Mouse (Mus musculus) neural tube, embryonic 11.5 days (tissue): ENCODE measurements at regions not wholly inside any gene's neighbourhood (a gene's known extent, or its start where the extent isn't known, plus 50 kb on each side); places are given as distances from the start of the nearest gene placed in this dataset.

ENCODE experiments used
- ATAC-seq: fragments of 200-750 bp; cut with Nextera tagmentation; 2 replicates; pipeline ENCODE4 v1.8.0; 2017; ENCODE audit warnings: moderate number of reproducible peaks, mild to moderate bottlenecking, moderate TSS enrichment, moderate library complexity; ENCODE audit not compliant: insufficient read depth, low FRiP score, low TSS enrichment
- DNase-seq: peaks from one replicate; pipeline ENCODE4 v3.0.0-alpha.2; 2015; ENCODE audit warnings: low spot score
- H3K27ac ChIP-seq: fragments of 300-500 bp; sonication (generic); 2 replicates; pipeline ENCODE4 v1.5.1; 2014; ENCODE audit warnings: low read depth, mild to moderate bottlenecking, low read length
- H3K27me3 ChIP-seq: fragments of 300-500 bp; sonication (generic); 2 replicates; pipeline ENCODE4 v1.6.1; 2014; ENCODE audit warnings: mild to moderate bottlenecking, low read length, mixed read lengths; ENCODE audit not compliant: control insufficient read depth, insufficient read depth
- H3K36me3 ChIP-seq: fragments of 300-500 bp; sonication (generic); 2 replicates; pipeline ENCODE4 v1.6.1; 2014; ENCODE audit warnings: mild to moderate bottlenecking, low read length, moderate library complexity, mixed read lengths; ENCODE audit not compliant: control insufficient read depth, insufficient read depth
- H3K4me1 ChIP-seq: fragments of 300-500 bp; sonication (generic); 2 replicates; pipeline ENCODE4 v1.6.1; 2014; ENCODE audit warnings: low read length, mixed read lengths; ENCODE audit not compliant: control insufficient read depth, insufficient read depth
- H3K4me2 ChIP-seq: fragments of 300-500 bp; sonication (generic); 2 replicates; pipeline ENCODE4 v1.6.1; 2014; ENCODE audit warnings: low read depth, mild to moderate bottlenecking, moderate library complexity
- H3K4me3 ChIP-seq: fragments of 300-500 bp; sonication (generic); 2 replicates; pipeline ENCODE4 v1.5.1; 2014; ENCODE audit warnings: low read depth, low read length
- H3K9ac ChIP-seq: fragments of 300-500 bp; sonication (generic); 2 replicates; pipeline ENCODE4 v1.6.1; 2014; ENCODE audit warnings: mild to moderate bottlenecking, low read length
- H3K9me3 ChIP-seq: fragments of 300-500 bp; sonication (generic); 2 replicates; pipeline ENCODE4 v1.6.1; 2016; ENCODE audit warnings: low read length; ENCODE audit not compliant: control insufficient read depth
- WGBS: fragments of 180-500 bp; shearing (Covaris S2); extraction: QIAGEN DNeasy Blood & Tissue Kit; methylation state at CpG from one replicate; pipeline ENCODE4 v1.1.7; 2014; 5-methylcytosine and 5-hydroxymethylcytosine counted together

DNA sequence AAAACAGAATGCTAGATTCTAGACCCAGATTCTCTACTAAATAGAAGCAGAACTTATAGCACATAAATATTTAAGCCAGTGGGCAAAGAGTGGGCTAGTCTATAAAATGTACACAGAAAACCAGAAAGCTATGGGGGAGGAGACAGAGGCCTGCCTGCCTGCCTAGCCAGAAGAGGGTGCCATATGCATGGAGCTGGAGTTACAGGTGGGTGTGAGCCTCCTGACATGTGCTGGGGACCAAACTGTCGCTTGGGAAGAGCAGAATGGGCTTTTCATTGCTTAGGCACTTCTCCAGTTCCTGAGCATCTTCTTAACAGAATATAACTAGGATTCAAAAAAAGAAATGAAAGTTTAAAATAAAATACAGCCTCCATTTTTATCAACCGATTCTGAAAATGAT is 200.8 kb downstream of the Rap2a start:
- DNase-seq (no peak), ATAC-seq (no peak)
- no peak overlapping the region for H3K9ac ChIP-seq
- no peak overlapping the region for H3K4me2 ChIP-seq
- no peak overlapping the region for H3K4me3 ChIP-seq
- no peaks in the 10 kb centered on the region for H3K9me3 ChIP-seq
- no peaks in the 10 kb centered on the region for H3K4me1 ChIP-seq
- 68% methylated on average over 2 of the region's 2 CpGs for WGBS
- H3K36me3 ChIP-seq: no peaks in the 10 kb centered on the region
- no peak overlapping the region for H3K27ac ChIP-seq
- no peaks in the 10 kb centered on the region for H3K27me3 ChIP-seq

DNA sequence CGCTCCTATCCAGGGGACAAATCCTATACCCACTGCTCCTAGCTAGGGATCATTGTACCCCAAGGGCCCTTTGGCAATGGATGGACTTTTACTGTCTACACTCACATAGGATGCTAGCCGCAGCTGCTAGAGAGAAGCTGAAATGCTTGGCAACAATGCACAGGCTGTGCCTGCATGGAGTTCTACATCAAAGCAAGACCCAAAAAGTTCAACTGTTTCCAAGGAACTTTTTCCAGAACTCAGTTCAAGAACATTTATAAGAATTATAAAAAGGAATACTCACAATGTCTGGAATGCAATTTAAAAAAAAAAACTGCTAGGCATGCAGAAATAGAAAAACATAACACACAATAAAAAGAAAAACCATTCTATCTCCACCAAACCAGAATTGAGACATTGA is 202.0 kb downstream of the Rap2a start:
- Histone ChIP-seq H3K36me3 (no peaks in the 10 kb centered on the region), H3K4me2 (no peak overlapping the region), H3K4me3 (no peak overlapping the region), H3K27me3 (no peaks in the 10 kb centered on the region), H3K4me1 (no peaks in the 10 kb centered on the region), H3K9me3 (no peaks in the 10 kb centered on the region), H3K9ac (no peak overlapping the region), H3K27ac (no peak overlapping the region)
- ATAC-seq: no peak
- DNase-seq: no peak
- WGBS: 96% methylated on average over 2 of the region's 2 CpGs

DNA sequence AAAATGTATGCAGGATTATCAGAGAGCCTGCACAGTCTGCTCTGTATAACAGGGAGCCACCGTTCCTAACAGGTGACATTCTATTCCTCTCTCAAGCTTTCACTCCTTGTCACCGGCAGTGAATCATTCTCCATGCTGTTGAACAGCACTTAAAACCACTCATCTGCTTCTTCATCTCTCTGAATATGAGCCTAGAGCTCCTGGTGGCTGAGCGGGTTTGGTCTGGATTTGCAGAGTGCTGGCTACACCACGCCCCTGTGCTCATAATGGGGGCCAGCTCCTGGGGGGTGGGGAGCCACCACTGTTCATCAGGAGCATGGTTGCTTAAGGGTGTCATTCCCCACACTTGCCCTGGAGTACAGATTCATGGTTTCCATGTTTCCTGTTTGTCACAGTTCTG is 207.0 kb downstream of the Rap2a start:
- DNase-seq (no peak), ATAC-seq (no peak)
- WGBS: 79% methylated on average over 4 of the region's 4 CpGs
- Histone ChIP-seq H3K9me3 (no peaks in the 10 kb centered on the region), H3K4me3 (no peak overlapping the region), H3K9ac (no peak overlapping the region), H3K27me3 (no peaks in the 10 kb centered on the region), H3K27ac (no peak overlapping the region), H3K36me3 (no peaks in the 10 kb centered on the region), H3K4me1 (no peaks in the 10 kb centered on the region), H3K4me2 (no peak overlapping the region)

DNA sequence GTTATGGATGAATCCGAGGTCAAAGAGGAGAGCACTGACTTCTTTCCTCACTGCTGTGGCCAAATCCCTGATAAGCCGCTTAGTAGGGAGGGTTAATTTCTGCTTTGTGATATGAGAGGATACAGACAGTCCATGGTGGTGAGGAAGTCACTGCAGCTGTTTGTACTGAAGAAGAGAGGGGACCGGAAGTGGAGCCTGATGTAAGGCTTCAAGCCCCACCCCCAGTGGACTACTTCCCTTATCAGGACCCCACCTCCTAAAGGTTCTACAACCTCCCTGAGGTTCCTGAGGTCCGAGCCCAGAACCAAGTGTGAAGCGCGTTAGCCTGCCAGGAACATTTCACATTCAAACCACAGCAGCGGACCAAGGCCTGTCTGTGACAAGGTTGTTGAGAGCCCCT is 207.6 kb downstream of the Rap2a start:
- no peaks in the 10 kb centered on the region for H3K27me3 ChIP-seq
- 91% methylated on average over 7 of the region's 7 CpGs for WGBS
- no peak overlapping the region for H3K4me3 ChIP-seq
- H3K4me1 ChIP-seq: no peaks in the 10 kb centered on the region
- no peak overlapping the region for H3K27ac ChIP-seq
- no peak for ATAC-seq
- no peak for DNase-seq
- no peak overlapping the region for H3K4me2 ChIP-seq
- H3K9me3 ChIP-seq: no peaks in the 10 kb centered on the region
- no peak overlapping the region for H3K9ac ChIP-seq
- no peaks in the 10 kb centered on the region for H3K36me3 ChIP-seq

DNA sequence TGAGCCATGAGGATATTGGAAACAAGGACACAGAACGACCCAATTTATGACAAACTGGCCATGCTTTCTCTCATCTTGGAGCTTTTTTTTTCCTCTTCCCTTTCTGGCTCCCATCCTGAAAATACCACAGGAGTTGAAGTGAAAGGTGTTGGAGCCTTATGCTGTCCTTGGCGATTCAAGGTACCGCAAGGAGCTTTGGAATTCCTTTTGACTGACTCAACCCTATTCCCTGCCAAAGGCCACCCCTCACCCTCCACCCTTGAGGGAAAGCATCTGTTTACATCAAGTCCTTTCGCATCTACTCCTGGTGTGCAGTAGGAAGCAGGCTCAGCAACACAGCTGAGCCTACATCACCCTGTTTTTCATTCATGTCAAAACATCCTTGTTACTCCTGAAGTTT is 208.5 kb downstream of the Rap2a start:
- no peak for DNase-seq
- no peaks in the 10 kb centered on the region for H3K36me3 ChIP-seq
- H3K9me3 ChIP-seq: no peaks in the 10 kb centered on the region
- no peak overlapping the region for H3K4me2 ChIP-seq
- ATAC-seq: no peak
- no peak overlapping the region for H3K27ac ChIP-seq
- H3K9ac ChIP-seq: no peak overlapping the region
- H3K4me1 ChIP-seq: no peaks in the 10 kb centered on the region
- no peaks in the 10 kb centered on the region for H3K27me3 ChIP-seq
- WGBS: 89% methylated on average over 4 of the region's 4 CpGs
- H3K4me3 ChIP-seq: no peak overlapping the region

DNA sequence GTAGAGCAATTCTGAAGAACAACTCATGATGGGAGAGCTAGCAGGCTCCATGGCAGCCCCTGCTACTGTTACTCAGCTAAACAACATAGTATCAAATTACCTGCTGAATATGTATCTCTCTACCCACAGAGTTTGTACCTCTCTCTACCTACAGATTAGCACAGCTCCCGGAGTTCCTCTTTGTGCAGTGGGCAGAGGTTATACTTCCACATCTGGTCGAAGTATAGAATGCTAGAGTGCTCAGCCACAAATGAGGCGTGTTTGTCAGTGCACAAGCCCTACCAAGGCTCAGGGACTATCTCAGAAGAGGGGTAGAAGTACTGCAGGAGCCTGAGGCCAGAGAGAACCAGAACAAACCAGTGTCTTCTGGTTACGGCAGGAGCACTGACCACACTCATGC is 211.6 kb upstream of the Ipo5 start:
- 80% methylated on average over 4 of the region's 4 CpGs for WGBS
- DNase-seq (no peak), ATAC-seq (no peak)
- H3K4me3 ChIP-seq: no peak overlapping the region
- H3K4me2 ChIP-seq: no peak overlapping the region
- no peaks in the 10 kb centered on the region for H3K27me3 ChIP-seq
- no peak overlapping the region for H3K27ac ChIP-seq
- H3K36me3 ChIP-seq: no peaks in the 10 kb centered on the region
- no peaks in the 10 kb centered on the region for H3K4me1 ChIP-seq
- no peaks in the 10 kb centered on the region for H3K9me3 ChIP-seq
- H3K9ac ChIP-seq: no peak overlapping the region

DNA sequence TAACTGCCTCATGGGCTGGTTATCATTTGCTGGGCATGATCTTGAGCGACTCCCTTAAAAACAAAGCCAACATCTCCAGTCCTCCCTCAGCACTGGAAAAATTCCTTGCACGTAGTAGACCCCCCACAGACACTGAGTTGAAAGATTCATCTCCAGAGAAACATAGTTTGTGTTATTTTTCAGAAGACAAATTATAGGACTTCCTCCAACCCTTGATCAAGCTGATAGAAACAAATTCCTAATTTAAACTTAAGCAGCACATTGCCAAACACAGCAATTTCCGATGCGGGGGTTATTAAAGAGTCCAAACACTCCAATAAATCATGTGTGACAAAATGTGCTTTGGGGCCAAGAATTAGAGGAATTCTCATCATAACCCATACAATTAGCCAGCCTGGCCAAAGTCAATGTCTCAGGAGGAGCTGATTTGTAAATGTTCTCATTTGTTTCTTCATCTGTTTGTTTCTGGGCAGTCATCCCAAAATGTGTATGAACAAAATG is 205.7 kb upstream of the Ipo5 start:
- WGBS: 76% methylated on average over 4 of the region's 4 CpGs
- no peak overlapping the region for H3K27ac ChIP-seq
- H3K9me3 ChIP-seq: no peaks in the 10 kb centered on the region
- no peaks in the 10 kb centered on the region for H3K27me3 ChIP-seq
- H3K4me2 ChIP-seq: no peak overlapping the region
- H3K9ac ChIP-seq: no peak overlapping the region
- H3K4me3 ChIP-seq: no peak overlapping the region
- ATAC-seq (no peak), DNase-seq (no peak)
- no peaks in the 10 kb centered on the region for H3K4me1 ChIP-seq
- H3K36me3 ChIP-seq: no peaks in the 10 kb centered on the region

DNA sequence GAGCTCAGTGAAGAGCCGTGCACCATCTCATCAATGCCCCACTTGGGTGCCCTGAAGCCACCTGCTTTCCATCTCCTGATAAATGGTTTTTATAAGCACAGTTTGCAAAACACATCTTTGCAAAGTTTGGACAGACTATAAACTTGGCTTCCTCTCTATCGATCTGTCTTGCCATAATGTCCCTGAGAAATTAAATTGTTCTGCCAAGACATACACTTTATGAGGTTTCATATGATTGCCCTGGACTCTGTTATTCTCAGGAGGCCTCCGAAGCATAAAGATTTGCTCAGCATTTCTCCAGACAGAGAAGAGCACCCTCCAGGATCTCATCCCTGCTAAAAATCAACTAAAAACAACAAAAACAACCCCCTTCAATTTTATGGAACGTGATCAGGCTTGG is 200.2 kb upstream of the Ipo5 start:
- no peak overlapping the region for H3K9ac ChIP-seq
- H3K9me3 ChIP-seq: no peaks in the 10 kb centered on the region
- DNase-seq (no peak), ATAC-seq (no peak)
- no peaks in the 10 kb centered on the region for H3K4me1 ChIP-seq
- H3K4me2 ChIP-seq: no peak overlapping the region
- WGBS: 91% methylated on average over 4 of the region's 4 CpGs
- no peaks in the 10 kb centered on the region for H3K27me3 ChIP-seq
- H3K36me3 ChIP-seq: no peaks in the 10 kb centered on the region
- no peak overlapping the region for H3K4me3 ChIP-seq
- no peak overlapping the region for H3K27ac ChIP-seq

DNA sequence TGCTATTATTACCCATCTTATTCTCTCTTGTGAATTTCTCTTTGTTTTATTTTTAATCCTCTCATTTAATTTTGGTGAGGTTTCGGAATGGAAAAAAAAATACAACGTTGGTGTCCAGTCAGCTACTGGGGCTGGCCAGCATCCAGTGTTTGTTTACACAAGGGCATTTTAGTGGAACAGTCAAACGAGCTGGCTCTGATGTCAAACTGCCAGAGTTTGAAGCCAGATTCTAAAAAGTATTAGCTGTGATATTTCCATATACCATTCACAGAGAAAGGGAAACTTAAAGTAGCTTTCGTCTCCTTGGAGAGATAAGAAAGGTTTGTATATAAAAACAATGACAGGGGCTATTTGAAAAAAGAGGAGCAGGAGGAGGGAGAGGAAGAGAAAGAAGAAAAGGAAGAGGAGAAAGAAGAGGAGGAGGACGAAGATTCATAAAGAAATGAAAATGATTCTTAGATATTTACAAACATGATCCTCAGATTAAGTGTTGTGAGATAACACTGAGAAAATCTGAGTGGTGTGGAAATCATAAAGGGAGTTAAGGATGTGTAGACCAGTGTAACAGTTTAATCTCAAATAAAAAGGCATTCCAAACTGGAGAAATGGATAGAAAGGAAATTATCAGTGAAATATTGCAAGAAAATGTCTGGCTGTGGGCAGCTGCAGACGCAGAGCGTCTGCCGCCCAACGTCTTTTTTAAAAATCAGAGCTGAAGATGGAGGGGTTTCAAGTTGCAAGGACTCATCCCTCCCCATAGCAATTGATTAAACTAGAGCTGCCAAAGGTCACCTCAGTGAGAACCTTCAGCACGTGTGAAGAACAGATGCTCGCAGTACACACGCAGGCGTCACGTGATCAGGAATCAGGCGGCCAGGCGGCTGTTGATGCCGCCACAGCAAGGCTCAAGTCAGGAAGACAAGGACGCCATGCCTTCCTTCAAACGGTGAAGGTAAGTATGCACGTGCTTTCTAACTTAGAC is 190.3 kb upstream of the Ipo5 start:
- H3K27me3 ChIP-seq: no peaks in the 10 kb centered on the region
- DNase-seq (no peak), ATAC-seq (no peak)
- H3K4me2 ChIP-seq: no peak overlapping the region
- no peak overlapping the region for H3K4me3 ChIP-seq
- no peak overlapping the region for H3K9ac ChIP-seq
- WGBS: 70% methylated on average over 20 of the region's 20 CpGs
- no peaks in the 10 kb centered on the region for H3K4me1 ChIP-seq
- H3K9me3 ChIP-seq: no peaks in the 10 kb centered on the region
- H3K36me3 ChIP-seq: no peaks in the 10 kb centered on the region
- H3K27ac ChIP-seq: no peak overlapping the region
